Comparison of ENCODE assay signal across 21 mouse cellular contexts in genomic region chr3:145337161-145337560, GRCm38 (mm10). TPM values are rescaled to one million over a fixed set of nuclear protein-coding genes. Genes with fewer than 3 reads are reported as not detected.
DNase-seq lines count a peak whose midpoint lies in the region; ATAC-seq and TF ChIP-seq lines count a peak whose summit lies in the region.
"Had no signal": no experiment of that assay in that cellular context is flagged by ENCODE, and none has a peak within 500 bp of the region (broad histone marks: within the 10 kb centered on the region; RNA-seq: fewer than 3 reads in every experiment).

No protein-coding gene starts in this region.

- H3K4me3 ChIP-seq in kidney, embryonic 14.5 days (ENCODE audit: low read length) = no peak overlapping the region
- no peak overlapping the region for H3K4me3 ChIP-seq in midbrain, postnatal 0 days (ENCODE audit: low read depth, low read length)
- no peak overlapping the region for H3K4me3 ChIP-seq in midbrain, embryonic 16.5 days (ENCODE audit: low read depth, low read length)
- H3K4me3 ChIP-seq in layer of hippocampus, adult 2 months = no peak overlapping the region
- H3K4me3 ChIP-seq: heart, adult 2 months; liver, embryonic 15.5 days; neural tube, embryonic 15.5 days had no signal

- no peaks in the 10 kb centered on the region for H3K27me3 ChIP-seq in kidney, embryonic 14.5 days (ENCODE audit: control insufficient read depth, insufficient read depth, low read length)
- H3K27me3 ChIP-seq in midbrain, postnatal 0 days (ENCODE audit: insufficient read depth, low read length) = no peaks in the 10 kb centered on the region
- H3K27me3 ChIP-seq in midbrain, embryonic 16.5 days (ENCODE audit: control insufficient read depth, insufficient read depth, low read depth, low read length) = no peaks in the 10 kb centered on the region
- H3K27me3 ChIP-seq: CH12.LX; liver, embryonic 15.5 days; neural tube, embryonic 15.5 days had no signal

- no peaks in the 10 kb centered on the region for H3K9me3 ChIP-seq in kidney, embryonic 14.5 days (ENCODE audit: control insufficient read depth, low read length)
- H3K9me3 ChIP-seq in midbrain, postnatal 0 days (ENCODE audit: low read length) = no peaks in the 10 kb centered on the region
- H3K9me3 ChIP-seq in midbrain, embryonic 16.5 days (replicated peaks; ENCODE audit: control insufficient read depth, low read length, poor library complexity, severe bottlenecking) = no peaks in the 10 kb centered on the region
- H3K9me3 ChIP-seq: liver, embryonic 15.5 days; neural tube, embryonic 15.5 days had no signal

- no peak overlapping the region for H3K27ac ChIP-seq in kidney, embryonic 14.5 days (ENCODE audit: low read depth, low read length)
- no peak overlapping the region for H3K27ac ChIP-seq in midbrain, postnatal 0 days (ENCODE audit: low read depth, low read length)
- H3K27ac ChIP-seq in midbrain, embryonic 16.5 days (ENCODE audit: low read length) = no peak overlapping the region
- H3K27ac ChIP-seq in layer of hippocampus, adult 2 months = no peak overlapping the region
- H3K27ac ChIP-seq: heart, adult 2 months; liver, embryonic 15.5 days; neural tube, embryonic 15.5 days had no signal

- WGBS in kidney, embryonic 14.5 days = 78% methylated on average over 2 of the region's 2 CpGs
- 50% methylated on average over 2 of the region's 2 CpGs for WGBS in midbrain, postnatal 0 days
- WGBS in midbrain, embryonic 16.5 days = 57% methylated on average over 2 of the region's 2 CpGs

- peak; percentile 11 for DNase-seq in adrenal gland, postnatal 10 days
- DNase-seq in adrenal gland, postnatal 14 days = no peak
- peak; percentile 75 for DNase-seq in kidney, adult 9 months
- DNase-seq in midbrain, postnatal 0 days (ENCODE audit: low spot score) = peak; percentile 21
- DNase-seq in lung, postnatal 36 days = peak; percentile 35
- DNase-seq in layer of hippocampus, adult 2 months (ENCODE audit: low spot score in 2 of 2) = no peak
- DNase-seq: cerebellum, adult 11 months; heart, adult 2 months; layer of hippocampus, postnatal 36 days; left cerebral cortex, postnatal 4 days; right cerebral cortex, adult 18-20 months; spleen, adult 18-20 months; thymus, postnatal 14 days had no signal

- H3K9ac ChIP-seq in kidney, embryonic 14.5 days (ENCODE audit: low read depth, low read length) = no peak overlapping the region
- no peak overlapping the region for H3K9ac ChIP-seq in midbrain, postnatal 0 days (replicated peaks; ENCODE audit: low read length, poor library complexity, severe bottlenecking)
- H3K9ac ChIP-seq in midbrain, embryonic 16.5 days (ENCODE audit: low read depth, low read length) = no peak overlapping the region
- H3K9ac ChIP-seq: liver, embryonic 15.5 days; neural tube, embryonic 15.5 days had no signal

- H3K4me1 ChIP-seq in kidney, embryonic 14.5 days (ENCODE audit: control insufficient read depth, insufficient read depth, low read length) = no peaks in the 10 kb centered on the region
- H3K4me1 ChIP-seq in midbrain, postnatal 0 days (ENCODE audit: insufficient read depth, low read length) = no peaks in the 10 kb centered on the region
- H3K4me1 ChIP-seq in midbrain, embryonic 16.5 days (ENCODE audit: control insufficient read depth, insufficient read depth, low read length) = no peaks in the 10 kb centered on the region
- H3K4me1 ChIP-seq: liver, embryonic 15.5 days; neural tube, embryonic 15.5 days had no signal

- no peak overlapping the region for H3K4me2 ChIP-seq in kidney, embryonic 14.5 days (replicated peaks; ENCODE audit: low read depth, low read length)
- no peak overlapping the region for H3K4me2 ChIP-seq in midbrain, postnatal 0 days (ENCODE audit: low read depth, low read length, poor library complexity, severe bottlenecking)
- no peak overlapping the region for H3K4me2 ChIP-seq in midbrain, embryonic 16.5 days (ENCODE audit: low read length)
- H3K4me2 ChIP-seq: liver, embryonic 15.5 days; neural tube, embryonic 15.5 days had no signal

- ATAC-seq in kidney, embryonic 14.5 days (ENCODE audit: low FRiP score, low TSS enrichment) = no peak
- no peak for ATAC-seq in midbrain, postnatal 0 days (ENCODE audit: low FRiP score)
- ATAC-seq in midbrain, embryonic 16.5 days = no peak
- ATAC-seq: forebrain, embryonic 16.5 days; hindbrain, embryonic 16.5 days had no signal

- TF ChIP-seq CTCF in midbrain, postnatal 0 days (IDR thresholded peaks at IDR 0.05) = no peak
- no peak for TF ChIP-seq CTCF in layer of hippocampus, adult 2 months (conservative IDR thresholded peaks at IDR 0.05)

- no peaks in the 10 kb centered on the region for H3K36me3 ChIP-seq in kidney, embryonic 14.5 days (ENCODE audit: control insufficient read depth, insufficient read depth, low read length)
- H3K36me3 ChIP-seq in midbrain, postnatal 0 days (ENCODE audit: insufficient read depth, low read length) = no peaks in the 10 kb centered on the region
- no peaks in the 10 kb centered on the region for H3K36me3 ChIP-seq in midbrain, embryonic 16.5 days (ENCODE audit: control insufficient read depth, insufficient read depth, low read length)
- H3K36me3 ChIP-seq: liver, embryonic 15.5 days; neural tube, embryonic 15.5 days had no signal

RNA-seq across cellular contexts. Expression of gene Col24a1, which starts 44.9 kb away (rescaled TPM):
- 1 to 10 TPM in 1 of 2 experiments, under 1 TPM in 1; 0.36 to 2.1 TPM for total RNA-seq in adrenal gland, postnatal 10 days (2021)
- total RNA-seq in adrenal gland, postnatal 14 days (2021) = 0.37 and 0.41 TPM in 2 replicates
- polyA plus RNA-seq in kidney, embryonic 14.5 days (2014; fragmentation: Nextera tagmentation; extraction: Ambion mirVana) = 2.0 and 2.1 TPM in 2 replicates
- 0.47 and 1.1 TPM in 2 replicates for total RNA-seq in midbrain, postnatal 0 days (2014; rRNA removed)
- polyA plus RNA-seq in midbrain, postnatal 0 days (2015; fragmentation: Nextera tagmentation; extraction: Ambion mirVana) = 0.47 and 0.79 TPM in 2 replicates
- polyA plus RNA-seq in midbrain, embryonic 16.5 days (2015; fragmentation: Nextera tagmentation; extraction: Ambion mirVana) = 0.85 and 1.6 TPM in 2 replicates
- under 1 TPM; 0.15 to 0.26 TPM for total RNA-seq in layer of hippocampus, adult 2 months (2021)
- total RNA-seq: CH12.LX; megakaryocyte-erythroid progenitor cell, adult 5-6 weeks had no signal

Comparison
In these comparisons a context has a peak if more than half of its experiments do, and no peak if none do; other contexts are left out.
1. DNase-seq: peak in adrenal gland, postnatal 10 days (single experiment), kidney, adult 9 months (single experiment), midbrain, postnatal 0 days (single experiment) and lung, postnatal 36 days (single experiment); none in adrenal gland, postnatal 14 days (single experiment) and layer of hippocampus, adult 2 months (0 of 2).